ENCODE assay signal across 8 mouse cellular contexts in the genomic region with DNA sequence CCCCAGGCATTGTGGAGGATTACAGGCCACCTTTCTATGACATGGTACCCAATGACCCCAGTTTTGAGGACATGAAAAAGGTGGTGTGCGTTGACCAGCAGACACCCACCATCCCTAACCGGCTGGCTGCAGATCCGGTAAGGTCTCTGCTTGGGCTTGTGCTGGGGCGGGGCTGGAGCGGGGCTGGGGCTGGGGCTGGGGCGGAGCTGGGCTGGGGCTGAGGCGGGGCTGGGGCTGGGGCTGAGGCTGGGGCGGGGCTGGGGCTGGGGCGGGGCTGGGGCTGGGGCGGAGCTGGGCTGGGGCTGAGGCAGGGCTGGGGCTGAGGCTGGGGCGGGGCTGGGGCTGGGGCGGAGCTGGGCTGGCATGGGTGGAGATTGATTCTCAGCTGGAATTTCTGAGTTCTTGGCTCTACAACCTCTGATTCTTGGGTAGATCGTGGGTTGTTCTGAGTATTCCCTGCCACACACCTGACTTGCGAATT. TPM values are rescaled to one million over a fixed set of nuclear protein-coding genes. Genes with fewer than 3 reads are reported as not detected.
A peak's percentile ranks its signal among the peaks of the same experiment; 100 is the strongest.
DNase-seq lines count a peak whose midpoint lies in the region; ATAC-seq and TF ChIP-seq lines count a peak whose summit lies in the region.

No protein-coding gene starts in this region.

- WGBS in heart, embryonic 14.5 days = 7% methylated on average over 8 of the region's 14 CpGs

- no peaks in the 10 kb centered on the region for H3K9me3 ChIP-seq in heart, embryonic 14.5 days (ENCODE audit: control insufficient read depth, low read length)
- H3K9me3 ChIP-seq in megakaryocyte, embryonic 14.5 days = no peaks in the 10 kb centered on the region

- H3K4me1 ChIP-seq in heart, embryonic 14.5 days (ENCODE audit: control insufficient read depth in 2 of 2, insufficient read depth in 2 of 2, low read length in 2 of 2) = peaks cover 44 to 61% of the 10 kb centered on the region in 2 experiments
- peaks cover 78% of the 10 kb centered on the region for H3K4me1 ChIP-seq in megakaryocyte, embryonic 14.5 days

- intact Hi-C loops in left cerebral cortex, adult 2 months (cut with DNase I) = no loop called here

- TF ChIP-seq CTCF in left cerebral cortex, adult 2 months (IDR thresholded peaks at IDR 0.05) = no peak

- no peak overlapping the region; the same call in 1 of the 2 replicates for H3K9ac ChIP-seq in heart, embryonic 14.5 days (ENCODE audit: low read length)

- DNase-seq in heart, adult 18-20 months = peak; percentile 67 to 69
- DNase-seq in heart, adult 9 months (ENCODE audit: low spot score in 2 of 2) = no peak
- DNase-seq in c-Kit-positive CD71-positive TER-119-negative erythroid progenitor cells, embryonic 14.5 days (ENCODE audit: low read depth) = peak; percentile 29
- peak; percentile 85 for DNase-seq in kidney, postnatal 10 days
- no peak for DNase-seq in right cerebral cortex, adult 2 months (ENCODE audit: low spot score in 2 of 2)
- no peak for DNase-seq in left cerebral cortex, adult 2 months (ENCODE audit: extremely low spot score in 1 of 2, low spot score in 2 of 2)

- peak overlapping the region; percentile 16; the same call in 1 of the 2 replicates for H3K4me2 ChIP-seq in heart, embryonic 14.5 days (ENCODE audit: low read length)

- no peaks in the 10 kb centered on the region for H3K27me3 ChIP-seq in heart, embryonic 14.5 days (ENCODE audit: control insufficient read depth, insufficient read depth, low read length)
- peaks cover 11% of the 10 kb centered on the region for H3K27me3 ChIP-seq in megakaryocyte, embryonic 14.5 days (replicated peaks)

- H3K27ac ChIP-seq in heart, embryonic 14.5 days (replicated peaks in 1 of 2; ENCODE audit: control insufficient read depth in 1 of 2, insufficient read depth in 1 of 2, low read depth in 2 of 2, low read length in 2 of 2) = 0 out of 4 replicates have a peak overlapping the region, but pooled peaks of 1 of the 2 experiments have one; percentile 6
- H3K27ac ChIP-seq in left cerebral cortex, adult 2 months = no peak overlapping the region

- H3K36me3 ChIP-seq in heart, embryonic 14.5 days (ENCODE audit: control insufficient read depth, insufficient read depth, low read length) = no peaks in the 10 kb centered on the region
- peaks cover 23% of the 10 kb centered on the region for H3K36me3 ChIP-seq in megakaryocyte, embryonic 14.5 days (replicated peaks; ENCODE audit: low read length)

- ATAC-seq in heart, embryonic 14.5 days (ENCODE audit: insufficient number of reproducible peaks, insufficient read depth, low FRiP score, low read depth) = no peak; the same call in 1 of the 2 replicates

- H3K4me3 ChIP-seq in heart, embryonic 14.5 days (ENCODE audit: control insufficient read depth in 1 of 2, insufficient read depth in 1 of 2, low read depth in 1 of 2, low read length in 2 of 2) = no peak overlapping the region
- H3K4me3 ChIP-seq in megakaryocyte, embryonic 14.5 days (replicated peaks) = peak overlapping the region; percentile 89
- H3K4me3 ChIP-seq in left cerebral cortex, adult 2 months = no peak overlapping the region

RNA-seq across cellular contexts. Expression of a gene that starts 12.8 kb away (rescaled TPM):
- total RNA-seq in heart, adult 18-20 months (2021) = 10 to 100 TPM; 26.5 to 27.9 TPM
- 5.8 and 8.1 TPM in 2 replicates for polyA plus RNA-seq in heart, embryonic 14.5 days (2014; fragmentation: Nextera tagmentation; extraction: Ambion mirVana)
- 2.1 and 7.9 TPM in 2 replicates for polyA plus RNA-seq in megakaryocyte, embryonic 14.5 days (2012; ENCODE audit: insufficient read depth, low replicate concordance)
- 10 to 100 TPM; 13.8 to 15.1 TPM for total RNA-seq in left cerebral cortex, adult 2 months (2021)

RNA-seq across cellular contexts. Expression of a gene that starts 25.5 kb away (rescaled TPM):
- not detected for total RNA-seq in heart, adult 18-20 months (2021)
- polyA plus RNA-seq in heart, embryonic 14.5 days (2014; fragmentation: Nextera tagmentation; extraction: Ambion mirVana) = not detected in 2 replicates
- polyA plus RNA-seq in megakaryocyte, embryonic 14.5 days (2012; ENCODE audit: insufficient read depth, low replicate concordance) = not detected in 2 replicates
- total RNA-seq in left cerebral cortex, adult 2 months (2021) = not detected

RNA-seq across cellular contexts. Expression of a gene that starts 32.8 kb away (rescaled TPM):
- total RNA-seq in heart, adult 18-20 months (2021) = 10 to 100 TPM in 1 of 2 experiments, 1 to 10 TPM in 1; 9.8 to 10.3 TPM
- 7.3 and 8.7 TPM in 2 replicates for polyA plus RNA-seq in heart, embryonic 14.5 days (2014; fragmentation: Nextera tagmentation; extraction: Ambion mirVana)
- polyA plus RNA-seq in megakaryocyte, embryonic 14.5 days (2012; ENCODE audit: insufficient read depth, low replicate concordance) = 6.1 and 8.2 TPM in 2 replicates
- 100 to 1,000 TPM; 102 to 114 TPM for total RNA-seq in left cerebral cortex, adult 2 months (2021)

Comparison
In these comparisons a context has a peak if more than half of its experiments do, and no peak if none do; other contexts are left out.
1. DNase-seq: peak in heart, adult 18-20 months (2 of 2), c-Kit-positive CD71-positive TER-119-negative erythroid progenitor cells, embryonic 14.5 days (single experiment) and kidney, postnatal 10 days (single experiment); none in heart, adult 9 months (0 of 2), right cerebral cortex, adult 2 months (0 of 2) and left cerebral cortex, adult 2 months (0 of 2).
2. RNA of a gene that starts 32.8 kb away (total RNA-seq): 102 to 114 TPM in left cerebral cortex, adult 2 months; 9.8 to 10.3 TPM in heart, adult 18-20 months; every median in the first group is over 4 times any median in the second.